In the genomic region with DNA sequence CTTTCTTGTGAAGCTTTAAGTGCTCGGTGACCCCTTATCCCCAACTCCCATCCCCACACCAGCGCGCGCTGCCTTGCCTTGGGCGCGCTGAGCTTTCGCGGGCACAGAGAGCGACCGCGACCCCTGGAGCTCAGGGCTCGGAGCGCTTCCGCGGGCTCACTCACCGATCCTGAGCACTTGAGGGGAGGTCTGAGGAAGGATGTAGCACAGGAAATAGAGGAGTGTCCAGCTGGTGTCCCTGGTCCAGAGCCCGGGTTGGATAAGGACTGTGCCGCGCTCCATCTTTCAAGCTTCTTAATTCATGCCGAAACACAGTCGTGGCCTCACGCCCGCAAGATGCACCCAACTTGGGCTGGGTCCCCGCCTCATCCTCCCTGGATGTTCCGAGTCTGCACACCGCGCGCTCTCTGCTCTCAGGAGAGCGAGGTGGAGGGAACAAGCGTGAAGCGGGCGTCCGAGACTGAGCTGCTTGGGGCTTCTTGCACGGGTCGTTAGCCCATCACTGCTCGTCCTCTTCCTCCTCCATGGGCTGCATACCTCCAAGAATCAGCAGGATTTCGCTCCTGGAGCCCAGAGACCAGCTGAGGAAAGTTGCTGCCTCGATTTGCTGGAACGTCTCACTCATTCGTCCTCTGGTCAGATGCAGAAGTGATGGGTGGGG, we compare ENCODE assay signal across 9 mouse cellular contexts. TPM values are rescaled to one million over a fixed set of nuclear protein-coding genes. Genes with fewer than 3 reads are reported as not detected.
DNase-seq lines count a peak whose midpoint lies in the region; ATAC-seq and TF ChIP-seq lines count a peak whose summit lies in the region.
"Had no signal": no experiment of that assay in that cellular context is flagged by ENCODE, and none has a peak within 500 bp of the region (broad histone marks: within the 10 kb centered on the region; RNA-seq: fewer than 3 reads in every experiment).

No protein-coding gene starts in this region.

- H3K27me3 ChIP-seq in kidney, postnatal 0 days (ENCODE audit: insufficient read depth, low read length), result peaks cover 19% of the 10 kb centered on the region

- DNase-seq in kidney, postnatal 0 days (ENCODE audit: low spot score), result peak; percentile 19
- DNase-seq in kidney, adult 11 months, result no peak
- peak; percentile 24 for DNase-seq in forelimb bud, embryonic 11.5 days (ENCODE audit: low read depth, low spot score)
- DNase-seq in mesoderm, embryonic 11.5 days (ENCODE audit: low read depth, low spot score), result peak; percentile 39
- no peak for DNase-seq in adrenal gland, postnatal 10 days
- DNase-seq in yolk sac, embryonic 10.5 days (ENCODE audit: low spot score), result no peak
- no peak for DNase-seq in ovary, postnatal 10 days (ENCODE audit: low spot score)

- no peak for TF ChIP-seq CTCF in kidney, postnatal 0 days (IDR thresholded peaks at IDR 0.05; ENCODE audit: low read depth)
- no peak for TF ChIP-seq CTCF in cortical plate, adult 2 months (IDR thresholded peaks at IDR 0.05; ENCODE audit: extremely low read depth, insufficient read depth, low read length)

- no peak for TF ChIP-seq POLR2A in cortical plate, adult 2 months (IDR thresholded peaks at IDR 0.05; ENCODE audit: extremely low read depth, insufficient read depth, low read length)

- H3K4me2 ChIP-seq in kidney, postnatal 0 days (ENCODE audit: low read length), result peak overlapping the region; percentile 81

- peak; percentile 46; the same call in 1 of the 2 replicates for ATAC-seq in kidney, postnatal 0 days (replicated peaks; ENCODE audit: low FRiP score, low read depth)

- no peak overlapping the region for H3K27ac ChIP-seq in kidney, postnatal 0 days
- no peak overlapping the region for H3K27ac ChIP-seq in cortical plate, adult 2 months (ENCODE audit: insufficient read depth, low read length)

- no peak overlapping the region for H3K9ac ChIP-seq in kidney, postnatal 0 days (ENCODE audit: low read depth, low read length)

- no peaks in the 10 kb centered on the region; the same call in 1 of the 2 replicates for H3K4me1 ChIP-seq in kidney, postnatal 0 days (replicated peaks; ENCODE audit: insufficient read depth, low read length)
- no peaks in the 10 kb centered on the region for H3K4me1 ChIP-seq in cortical plate, adult 2 months (ENCODE audit: control insufficient read depth, insufficient read depth, low read length)

- WGBS in kidney, postnatal 0 days, result under 1% methylated on average over 40 of the region's 40 CpGs

- H3K36me3 ChIP-seq in kidney, postnatal 0 days (ENCODE audit: insufficient read depth, low read length), result no peaks in the 10 kb centered on the region

- H3K9me3 ChIP-seq in kidney, postnatal 0 days (replicated peaks; ENCODE audit: low read length), result no peaks in the 10 kb centered on the region

- peak overlapping the region; percentile 40 for H3K4me3 ChIP-seq in kidney, postnatal 0 days (replicated peaks; ENCODE audit: low read depth, low read length)
- H3K4me3 ChIP-seq in cortical plate, adult 2 months (ENCODE audit: insufficient read depth, low read length), result peak overlapping the region; percentile 68

RNA-seq across cellular contexts. Expression of a gene that starts 0.5 kb away (rescaled TPM):
- 0.34 and 0.91 TPM in 2 replicates for polyA plus RNA-seq in kidney, postnatal 0 days (2015; fragmentation: Nextera tagmentation; extraction: Ambion mirVana)
- 11.3 and 12.1 TPM in 2 replicates for polyA plus RNA-seq in cortical plate, adult 2 months (2012; rRNA removed)
- total RNA-seq in adrenal gland, postnatal 10 days (2021), result under 1 TPM; 0.15 to 0.33 TPM
- total RNA-seq: liver, adult 2 months had no signal
- polyA plus RNA-seq: liver, adult 2 months had no signal

Comparison
In these comparisons a context has a peak if more than half of its experiments do, and no peak if none do; other contexts are left out.
1. DNase-seq: peak in kidney, postnatal 0 days (single experiment), forelimb bud, embryonic 11.5 days (single experiment) and mesoderm, embryonic 11.5 days (single experiment); none in kidney, adult 11 months (single experiment), adrenal gland, postnatal 10 days (single experiment), yolk sac, embryonic 10.5 days (single experiment) and ovary, postnatal 10 days (single experiment).